Mouse (Mus musculus) E14TG2a.4 (cell line): Measurements from ENCODE around the gene Nrip3.

ENCODE experiments used
- CTCF ChIP-seq: conservative IDR thresholded peaks from 2 replicates; pipeline ENCODE4 v1.5.1; 2014; ENCODE audit warnings: low read length
- NANOG ChIP-seq: IDR thresholded peaks from 2 replicates; pipeline ENCODE4 v1.6.1; 2014; ENCODE audit warnings: borderline replicate concordance, low read length, mixed read lengths

GRCm38 (mm10) chr7:109719286-109719685 is 62.5 kb downstream of the Nrip3 start:
- peak; percentile 58 for TF ChIP-seq CTCF
- TF ChIP-seq NANOG, result no peak
